Mouse (Mus musculus) MEL (cell line): Measurements from ENCODE around the gene Aire. TPM values are rescaled to one million over a fixed set of nuclear protein-coding genes. Genes with fewer than 3 reads are reported as not detected.

Experiments used
- DNase-seq: peaks from one replicate; pipeline ENCODE4 v3.0.0; 2011; ENCODE audit warnings: low read depth, low spot score
- H3K27ac ChIP-seq: 2 replicates; pipeline ENCODE4 v1.5.1; 2012; ENCODE audit warnings: low read depth, mild to moderate bottlenecking, control low read depth, low read length, moderate library complexity; ENCODE audit not compliant: control insufficient read depth
- H3K27me3 ChIP-seq, 2 experiments: fragments of 150-350 bp in 1 of 2; sonication (generic) in 1 of 2; 2 replicates each; pipeline ENCODE4 v1.6.1; 2012; ENCODE audit warnings: low read length in 2 of 2, mild to moderate bottlenecking in 2 of 2, improper control_type of control experiment in 1 of 2, moderate library complexity in 1 of 2; ENCODE audit not compliant: insufficient read depth in 2 of 2, control insufficient read depth in 1 of 2
- H3K36me3 ChIP-seq, 2 experiments: 2 replicates each; pipeline ENCODE4 v1.6.1; 2012 to 2014; ENCODE audit warnings: low read length in 2 of 2, improper control_type of control experiment in 1 of 2, inconsistent platforms in 1 of 2, mild to moderate bottlenecking in 1 of 2; ENCODE audit not compliant: insufficient read depth in 2 of 2, control insufficient read depth in 1 of 2
- H3K4me1 ChIP-seq, 2 experiments: fragments of 150-350 bp in 1 of 2; sonication (generic) in 1 of 2; 2 replicates each; pipeline ENCODE4 v1.6.1; 2012; ENCODE audit warnings: low read length in 2 of 2, improper control_type of control experiment in 1 of 2, mild to moderate bottlenecking in 1 of 2; ENCODE audit not compliant: insufficient read depth in 2 of 2, control insufficient read depth in 1 of 2
- H3K4me3 ChIP-seq, 2 experiments: fragments of 150-350 bp in 1 of 2; sonication (generic) in 1 of 2; 2 replicates each; pipeline ENCODE4 v1.5.1; 2012; ENCODE audit warnings: low read depth in 2 of 2, low read length in 2 of 2, mild to moderate bottlenecking in 2 of 2, moderate library complexity in 2 of 2, control low read depth in 1 of 2, improper control_type of control experiment in 1 of 2; ENCODE audit not compliant: control insufficient read depth in 1 of 2, insufficient read depth in 1 of 2
- H3K79me2 ChIP-seq: 2 replicates; pipeline ENCODE4 v1.6.1; 2012; ENCODE audit warnings: mild to moderate bottlenecking, low read length, moderate library complexity; ENCODE audit not compliant: control insufficient read depth, poor library complexity, insufficient read depth
- H3K9ac ChIP-seq: 2 replicates; pipeline ENCODE4 v1.6.1; 2012; ENCODE audit warnings: low read depth, mild to moderate bottlenecking, control low read depth, low read length, moderate library complexity; ENCODE audit not compliant: control insufficient read depth, poor library complexity, severe bottlenecking
- H3K9me3 ChIP-seq: fragments of 150-350 bp; sonication (generic); replicated peaks from 2 replicates; pipeline ENCODE4 v1.6.1; 2012; ENCODE audit warnings: mild to moderate bottlenecking, low read length, improper control_type of control experiment, moderate library complexity; ENCODE audit not compliant: insufficient read depth
- CHD1 ChIP-seq: IDR thresholded peaks from 2 replicates; pipeline ENCODE4 v1.6.1; 2012; ENCODE audit warnings: low read depth, mild to moderate bottlenecking, inconsistent platforms, low read length, improper control_type of control experiment
- E2F4 ChIP-seq: IDR thresholded peaks from 2 replicates; pipeline ENCODE4 v1.6.1; 2011; ENCODE audit warnings: low read depth, low read length, improper control_type of control experiment, borderline replicate concordance
- EP300 ChIP-seq, 2 experiments: IDR thresholded peaks; 2 replicates each; pipeline ENCODE4 v1.6.1; 2011; ENCODE audit warnings: improper control_type of control experiment in 2 of 2, low read length in 2 of 2, low read depth in 1 of 2, mild to moderate bottlenecking in 1 of 2
- ETS1 ChIP-seq: IDR thresholded peaks from 2 replicates; pipeline ENCODE4 v1.6.1; 2012; ENCODE audit warnings: low read depth, mild to moderate bottlenecking, inconsistent platforms, low read length, improper control_type of control experiment, moderate library complexity
- GABPA ChIP-seq: IDR thresholded peaks from 2 replicates; pipeline ENCODE4 v1.6.1; 2012; ENCODE audit warnings: low read depth, mild to moderate bottlenecking, inconsistent platforms, low read length, improper control_type of control experiment, moderate library complexity
- HCFC1 ChIP-seq: IDR thresholded peaks from 2 replicates; pipeline ENCODE4 v1.6.1; 2012; ENCODE audit warnings: low read depth, mild to moderate bottlenecking, inconsistent platforms, low read length, improper control_type of control experiment, moderate library complexity
- MAX ChIP-seq: IDR thresholded peaks from 2 replicates; pipeline ENCODE4 v1.6.1; 2011; ENCODE audit warnings: low read length, improper control_type of control experiment
- MAZ ChIP-seq: IDR thresholded peaks from 2 replicates; pipeline ENCODE4 v1.6.1; 2012; ENCODE audit warnings: low read depth, mild to moderate bottlenecking, inconsistent platforms, low read length, improper control_type of control experiment
- MEF2A ChIP-seq: IDR thresholded peaks from 2 replicates; pipeline ENCODE4 v1.6.1; 2014; ENCODE audit warnings: low read depth, mild to moderate bottlenecking, inconsistent platforms, low read length, improper control_type of control experiment; ENCODE audit not compliant: poor library complexity, insufficient replicate concordance, severe bottlenecking; ENCODE audit errors: extremely low read depth
- MYC ChIP-seq: IDR thresholded peaks from 2 replicates; pipeline ENCODE4 v1.6.1; 2011; ENCODE audit warnings: low read depth, mild to moderate bottlenecking, low read length, improper control_type of control experiment, moderate library complexity
- NELFE ChIP-seq: IDR thresholded peaks from 2 replicates; pipeline ENCODE4 v1.6.1; 2011; ENCODE audit warnings: low read depth, low read length, improper control_type of control experiment
- NRF1 ChIP-seq: IDR thresholded peaks from 2 replicates; pipeline ENCODE4 v1.6.1; 2014; ENCODE audit warnings: low read depth, mild to moderate bottlenecking, inconsistent platforms, low read length, improper control_type of control experiment, moderate library complexity; ENCODE audit not compliant: poor library complexity, insufficient read depth, severe bottlenecking
- POLR2A ChIP-seq, 2 experiments: IDR thresholded peaks; 2 replicates each; pipeline ENCODE4 v1.6.1; 2011 to 2012; ENCODE audit warnings: low read length in 2 of 2, mild to moderate bottlenecking in 2 of 2, control low read depth in 1 of 2, improper control_type of control experiment in 1 of 2, low read depth in 1 of 2, moderate library complexity in 1 of 2; ENCODE audit not compliant: control insufficient read depth in 1 of 2, insufficient read depth in 1 of 2, poor library complexity in 1 of 2
- POLR2AphosphoS2 ChIP-seq: IDR thresholded peaks from 2 replicates; pipeline ENCODE4 v1.6.1; 2011; ENCODE audit warnings: low read length, improper control_type of control experiment
- POLR2AphosphoS5 ChIP-seq: IDR thresholded peaks from 2 replicates; pipeline ENCODE4 v1.6.1; 2012; ENCODE audit warnings: low read depth, borderline replicate concordance, mild to moderate bottlenecking, inconsistent platforms, low read length, moderate library complexity, mixed read lengths
- RAD21 ChIP-seq: IDR thresholded peaks from 2 replicates; pipeline ENCODE4 v1.6.1; 2011; ENCODE audit warnings: mild to moderate bottlenecking, low read depth, low read length, improper control_type of control experiment
- RCOR1 ChIP-seq: IDR thresholded peaks from 2 replicates; pipeline ENCODE4 v1.6.1; 2012; ENCODE audit warnings: low read depth, mild to moderate bottlenecking, inconsistent platforms, low read length, improper control_type of control experiment
- SIN3A ChIP-seq: IDR thresholded peaks from 2 replicates; pipeline ENCODE4 v1.6.1; 2012; ENCODE audit warnings: low read length, improper control_type of control experiment, inconsistent platforms
- TBP ChIP-seq: IDR thresholded peaks from 2 replicates; pipeline ENCODE4 v1.8.0; 2011; ENCODE audit warnings: low read depth, low read length, improper control_type of control experiment
- UBTF ChIP-seq: IDR thresholded peaks from 2 replicates; pipeline ENCODE4 v1.6.1; 2012; ENCODE audit warnings: low read depth, mild to moderate bottlenecking, inconsistent platforms, low read length, improper control_type of control experiment, moderate library complexity, borderline replicate concordance; ENCODE audit not compliant: insufficient read depth
- USF2 ChIP-seq, 2 experiments: IDR thresholded peaks; 2 replicates each; pipeline ENCODE4 v1.6.1; 2011 to 2012; ENCODE audit warnings: improper control_type of control experiment in 2 of 2, low read length in 2 of 2, borderline replicate concordance in 1 of 2, inconsistent platforms in 1 of 2, low read depth in 1 of 2, mild to moderate bottlenecking in 1 of 2; ENCODE audit not compliant: insufficient read depth in 1 of 2
- ZC3H11A ChIP-seq: IDR thresholded peaks from 2 replicates; pipeline ENCODE4 v1.6.1; 2012; ENCODE audit warnings: low read depth, mild to moderate bottlenecking, inconsistent platforms, low read length, improper control_type of control experiment
- ZNF384 ChIP-seq: IDR thresholded peaks from 2 replicates; pipeline ENCODE4 v1.6.1; 2012; ENCODE audit warnings: low read depth, mild to moderate bottlenecking, inconsistent platforms, low read length, improper control_type of control experiment
- polyA plus RNA-seq, 2 experiments: library from polyadenylated mRNA; stranded (reverse) in 1 of 2; unstranded in 1 of 2; fragments of >175 nt in 1 of 2; fragments of >200 nt in 1 of 2; gene quantifications; 2 replicates each; pipeline versions ENCODE4 v1.2.1 to v1.2.4; 2012; ENCODE audit warnings: low replicate concordance in 2 of 2, low read depth in 1 of 2; ENCODE audit not compliant: insufficient read length in 2 of 2, insufficient read depth in 1 of 2, missing spikeins in 1 of 2
- total RNA-seq: library from RNA; depleted of rRNA; stranded (reverse); fragments of 300-350 nt; gene quantifications from 2 replicates; pipeline ENCODE4 v1.2.3, GENCODE M21; 2012

Aire gene
- total and polyA plus RNA-seq, 3 experiments = 0.17 TPM; not detected in 2

- TF ChIP-seq MAX (no peak), TBP (no peak), E2F4 (no peak), GABPA (no peak), USF2 (IDR thresholded peaks at IDR 0.05; ENCODE audit: borderline replicate concordance in 1 of 2, insufficient read depth in 1 of 2, low read depth in 1 of 2, low read length in 2 of 2) (no peak)
- no peaks in the 10 kb centered on the region for H3K9me3 ChIP-seq
Observed at GRCm38 (mm10) chr10:78074151-78074550, 30.7 kb upstream of the Aire start.

GRCm38 (mm10) chr10:78069101-78070011 lies 25.9 kb upstream of the Aire start, which contains the start of gene Icosl:
Gene Icosl, plus strand, starts transcription at chr10:78069302.
- no peaks in the 10 kb centered on the region for H3K4me1 ChIP-seq
- no peak within 1 kb of the TSS for H3K27ac ChIP-seq
- H3K79me2 ChIP-seq = no peaks in the 10 kb centered on the region
- H3K27me3 ChIP-seq = peaks cover 0 to 1% of the 10 kb centered on the region in 2 experiments; a peak in 2 of 4 replicates
- H3K36me3 ChIP-seq = no peaks in the 10 kb centered on the region
- H3K9me3 ChIP-seq = no peaks in the 10 kb centered on the region
- H3K4me3 ChIP-seq = no peak within 1 kb of the TSS
- no peak for TF ChIP-seq POLR2AphosphoS5
- TF ChIP-seq SIN3A = no peak
- no peak for TF ChIP-seq MEF2A
- no peak for TF ChIP-seq USF2 (IDR thresholded peaks at IDR 0.05; ENCODE audit: borderline replicate concordance in 1 of 2, insufficient read depth in 1 of 2, low read depth in 1 of 2, low read length in 2 of 2)
- TF ChIP-seq HCFC1 = no peak
- TF ChIP-seq ZNF384 = no peak
- no peak for TF ChIP-seq CHD1
- no peak for TF ChIP-seq POLR2AphosphoS2
- TF ChIP-seq NRF1 = no peak
- no peak for TF ChIP-seq NELFE
- no peak for TF ChIP-seq UBTF
- no peak for TF ChIP-seq MYC
- no peak for TF ChIP-seq MAZ
- TF ChIP-seq RCOR1 = no peak
- TF ChIP-seq ETS1 = no peak
- TF ChIP-seq ZC3H11A = no peak
- no peak for TF ChIP-seq GABPA
- no peak for TF ChIP-seq EP300 (IDR thresholded peaks at IDR 0.05; ENCODE audit: low read depth in 1 of 2, low read length in 2 of 2)
- no peak for TF ChIP-seq POLR2A (IDR thresholded peaks at IDR 0.05; ENCODE audit: control insufficient read depth in 1 of 2, insufficient read depth in 1 of 2, low read depth in 1 of 2, low read length in 2 of 2, poor library complexity in 1 of 2)
- no peak for TF ChIP-seq RAD21
- H3K9ac ChIP-seq = no peak within 1 kb of the TSS
- no peak for DNase-seq

More at GRCm38 (mm10) chr10:78074151-78074550, 30.7 kb upstream of the Aire start:
- H3K4me3 ChIP-seq = no peak overlapping the region
- H3K27me3 ChIP-seq = peaks cover 0 to 10% of the 10 kb centered on the region in 2 experiments; a peak in 3 of 4 replicates
- H3K36me3 ChIP-seq = no peaks in the 10 kb centered on the region
- H3K4me1 ChIP-seq = no peaks in the 10 kb centered on the region
- no peak overlapping the region for H3K27ac ChIP-seq
- H3K9ac ChIP-seq = no peak overlapping the region
- DNase-seq = no peak
- no peaks in the 10 kb centered on the region for H3K79me2 ChIP-seq
